Mouse (Mus musculus) gastrocnemius, adult 8-10 months (tissue): ENCODE data around the gene Idnk. TPM values are rescaled to one million over a fixed set of nuclear protein-coding genes. Genes with fewer than 3 reads are reported as not detected.

Experiments used
- DNase-seq, 2 experiments: peaks; one replicate each; pipeline ENCODE4 v3.0.0; 2022; ENCODE audit warnings: low spot score in 2 of 2
- total RNA-seq, 4 experiments: library from RNA; stranded (reverse); gene quantifications; 2 replicates each; pipeline ENCODE4 v1.2.4; 2022

Idnk gene
- 1 to 10 TPM; 7.7 to 9.3 (median 8.3) TPM for total RNA-seq

- peak; percentile 77 to 82 for DNase-seq
Measured at GRCm38 (mm10) chr13:58157447-58158098, at the start of gene Idnk. Gene Idnk (plus strand): TSS chr13:58157649.

GRCm38 (mm10) chr13:58111306-58111705 is 46.1 kb upstream of the Idnk start:
- no peak for DNase-seq

GRCm38 (mm10) chr13:58112191-58112590 is 45.3 kb upstream of the Idnk start:
- DNase-seq, result no peak

- DNase-seq, result no peak
Measured at GRCm38 (mm10) chr13:58112601-58113041, 44.8 kb upstream of the Idnk start.

GRCm38 (mm10) chr13:58113061-58113900 is 44.2 kb upstream of the Idnk start, which contains the start of gene Klhl3:
Gene Klhl3 (minus strand): TSS chr13:58113592.
- DNase-seq, result no peak

- DNase-seq, result no peak
Measured at GRCm38 (mm10) chr13:58115227-58115626, 42.2 kb upstream of the Idnk start.

GRCm38 (mm10) chr13:58116801-58117200 is 40.6 kb upstream of the Idnk start:
- DNase-seq, result no peak

- DNase-seq, result no peak
Measured at GRCm38 (mm10) chr13:58117318-58118017, 40.0 kb upstream of the Idnk start.

GRCm38 (mm10) chr13:58122786-58123297 is 34.6 kb upstream of the Idnk start:
- no peak for DNase-seq

GRCm38 (mm10) chr13:58123381-58123780 is 34.1 kb upstream of the Idnk start:
- DNase-seq, result no peak

- no peak for DNase-seq
Measured at GRCm38 (mm10) chr13:58124278-58124677, 33.2 kb upstream of the Idnk start.

- DNase-seq, result no peak
Measured at GRCm38 (mm10) chr13:58124989-58125388, 32.5 kb upstream of the Idnk start.

GRCm38 (mm10) chr13:58126126-58126525 is 31.3 kb upstream of the Idnk start:
- no peak for DNase-seq

GRCm38 (mm10) chr13:58126862-58127765 is 30.3 kb upstream of the Idnk start:
- no peak for DNase-seq

GRCm38 (mm10) chr13:58127766-58128361 is 29.6 kb upstream of the Idnk start:
- peak in 1 of 2 experiments; percentile 43 for DNase-seq

- peak; percentile 87 to 92 for DNase-seq
Measured at GRCm38 (mm10) chr13:58128396-58128767, 29.1 kb upstream of the Idnk start, which contains the start of gene Hnrnpa0. Gene Hnrnpa0 (minus strand): TSS chr13:58128556.

- peak; percentile 87 to 95 for DNase-seq
Measured at GRCm38 (mm10) chr13:58128768-58129671, 28.4 kb upstream of the Idnk start.

GRCm38 (mm10) chr13:58129687-58130246 is 27.7 kb upstream of the Idnk start:
- DNase-seq, result no peak

- no peak for DNase-seq
Measured at GRCm38 (mm10) chr13:58131692-58132091, 25.8 kb upstream of the Idnk start.
